Mouse (Mus musculus): ENCODE measurements around the gene Picalm. TPM values are rescaled to one million over a fixed set of nuclear protein-coding genes. Genes with fewer than 3 reads are reported as not detected.

Gene Picalm
- polyA plus RNA-seq, 1 experiment = 65.2 TPM

DNA sequence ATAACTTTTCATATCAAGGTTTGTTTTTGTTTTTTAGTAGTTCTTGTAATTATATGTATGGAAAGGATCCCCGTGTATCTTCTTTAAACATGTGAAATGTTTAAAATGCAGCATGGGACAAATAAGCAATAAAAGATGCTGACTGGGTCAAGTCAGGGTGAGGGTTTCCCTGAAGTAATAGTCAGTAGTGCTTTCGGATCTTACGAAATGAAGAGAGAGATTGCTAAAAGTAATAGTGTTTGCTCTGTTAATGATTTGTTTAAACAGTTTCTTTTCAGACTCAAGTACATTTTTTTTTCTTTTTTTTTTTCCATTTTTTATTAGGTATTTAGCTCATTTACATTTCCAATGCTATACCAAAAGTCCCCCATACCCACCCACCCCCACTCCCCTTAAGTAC lies 10.3 kb downstream of the Picalm start:
- Histone ChIP-seq H3K27me3 (ENCODE audit: control insufficient read depth, insufficient read depth, low read length) (no peaks in the 10 kb centered on the region), H3K4me1 (replicated peaks; ENCODE audit: control insufficient read depth, insufficient read depth, low read length) (peaks cover 3% of the 10 kb centered on the region), H3K27ac (ENCODE audit: control insufficient read depth, insufficient read depth, low read length) (no peak overlapping the region), H3K4me3 (ENCODE audit: control insufficient read depth, insufficient read depth, low read length) (no peak overlapping the region), H3K36me3 (ENCODE audit: control insufficient read depth, insufficient read depth, low read length) (no peaks in the 10 kb centered on the region)
- DNase-seq = no peak
- TF ChIP-seq CTCF (IDR thresholded peaks at IDR 0.05; ENCODE audit: borderline replicate concordance, control insufficient read depth, extremely low read depth, insufficient read depth, low read length, poor library complexity) (no peak), POLR2A (IDR thresholded peaks at IDR 0.05; ENCODE audit: control insufficient read depth, extremely low read depth, insufficient read depth, low read length, poor library complexity) (no peak)
- 93% methylated on average over 3 of the region's 3 CpGs for WGBS

DNA sequence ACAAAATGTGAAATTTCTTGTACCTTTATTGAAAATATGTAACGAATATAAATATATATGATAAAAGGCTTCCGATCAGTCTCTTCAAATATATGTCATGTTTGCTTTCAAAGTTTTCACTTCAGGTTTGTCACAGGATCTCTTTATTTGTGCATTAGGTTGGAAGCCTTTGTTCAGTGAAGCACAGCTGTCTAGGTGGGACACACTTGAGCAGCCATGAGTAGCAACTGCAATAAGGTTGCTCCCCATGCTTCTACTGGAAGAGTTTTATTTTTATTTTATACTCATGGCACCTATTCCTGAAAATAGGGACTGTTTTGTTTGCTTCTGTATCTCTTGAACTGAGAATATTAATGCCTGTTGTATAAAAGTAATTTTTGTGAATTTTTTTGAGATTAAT lies 14.3 kb downstream of the Picalm start:
- no peaks in the 10 kb centered on the region; the same call in 1 of the 2 replicates for H3K4me1 ChIP-seq (replicated peaks; ENCODE audit: control insufficient read depth, insufficient read depth, low read length)
- H3K4me3 ChIP-seq (ENCODE audit: control insufficient read depth, insufficient read depth, low read length) = no peak overlapping the region
- over 99% methylated on average over 2 of the region's 2 CpGs for WGBS
- no peak for DNase-seq
- H3K36me3 ChIP-seq (ENCODE audit: control insufficient read depth, insufficient read depth, low read length) = no peaks in the 10 kb centered on the region
- TF ChIP-seq CTCF (IDR thresholded peaks at IDR 0.05; ENCODE audit: borderline replicate concordance, control insufficient read depth, extremely low read depth, insufficient read depth, low read length, poor library complexity) = no peak
- no peak for TF ChIP-seq POLR2A (IDR thresholded peaks at IDR 0.05; ENCODE audit: control insufficient read depth, extremely low read depth, insufficient read depth, low read length, poor library complexity)
- H3K27ac ChIP-seq (ENCODE audit: control insufficient read depth, insufficient read depth, low read length) = no peak overlapping the region
- no peaks in the 10 kb centered on the region for H3K27me3 ChIP-seq (ENCODE audit: control insufficient read depth, insufficient read depth, low read length)

DNA sequence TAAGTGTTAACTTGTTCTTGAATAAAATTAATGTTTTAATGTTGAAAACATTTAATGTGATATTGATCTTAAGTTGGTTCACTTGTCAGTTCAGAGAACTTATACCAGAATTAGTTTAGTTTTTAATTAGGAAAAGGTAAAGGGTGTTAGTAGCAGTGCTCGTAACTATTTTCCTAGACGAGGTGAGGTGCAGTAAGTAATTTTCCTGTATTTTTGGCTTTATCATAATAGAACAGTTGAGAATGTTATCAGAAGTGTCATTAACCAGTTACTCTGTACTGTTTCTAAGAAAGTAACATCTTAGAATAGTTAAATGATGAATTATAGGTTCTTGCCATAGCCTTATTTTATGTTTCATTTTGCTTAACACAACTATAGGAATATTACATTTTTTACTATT lies 15.0 kb downstream of the Picalm start:
- 94% methylated on average over 2 of the region's 2 CpGs for WGBS
- H3K27ac ChIP-seq (ENCODE audit: control insufficient read depth, insufficient read depth, low read length) = no peak overlapping the region
- no peak overlapping the region for H3K4me3 ChIP-seq (ENCODE audit: control insufficient read depth, insufficient read depth, low read length)
- no peaks in the 10 kb centered on the region; the same call in 1 of the 2 replicates for H3K4me1 ChIP-seq (replicated peaks; ENCODE audit: control insufficient read depth, insufficient read depth, low read length)
- DNase-seq = no peak
- TF ChIP-seq CTCF (IDR thresholded peaks at IDR 0.05; ENCODE audit: borderline replicate concordance, control insufficient read depth, extremely low read depth, insufficient read depth, low read length, poor library complexity) (no peak), POLR2A (IDR thresholded peaks at IDR 0.05; ENCODE audit: control insufficient read depth, extremely low read depth, insufficient read depth, low read length, poor library complexity) (no peak)
- no peaks in the 10 kb centered on the region for H3K27me3 ChIP-seq (ENCODE audit: control insufficient read depth, insufficient read depth, low read length)
- H3K36me3 ChIP-seq (ENCODE audit: control insufficient read depth, insufficient read depth, low read length) = no peaks in the 10 kb centered on the region

DNA sequence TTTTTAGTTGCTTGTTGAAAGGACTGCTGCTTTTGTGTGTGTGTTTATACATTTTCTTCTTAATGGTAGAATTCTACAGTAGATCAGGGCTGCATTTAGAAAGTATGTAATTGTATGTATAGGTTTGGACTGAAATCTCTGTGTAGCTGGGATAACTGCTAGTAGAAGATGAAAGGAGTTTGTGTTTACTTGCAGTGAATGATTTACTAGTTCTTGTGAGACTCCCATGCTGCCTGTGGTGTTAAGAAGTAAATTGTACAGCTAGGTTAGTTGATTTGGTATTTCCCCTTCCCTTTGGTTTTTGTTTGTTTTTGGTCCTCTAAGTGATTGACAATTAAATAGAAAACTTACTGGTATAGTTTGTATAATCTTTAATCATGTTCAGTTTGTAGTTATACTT lies 15.4 kb downstream of the Picalm start:
- no peak for TF ChIP-seq POLR2A (IDR thresholded peaks at IDR 0.05; ENCODE audit: control insufficient read depth, extremely low read depth, insufficient read depth, low read length, poor library complexity)
- no peak for TF ChIP-seq CTCF (IDR thresholded peaks at IDR 0.05; ENCODE audit: borderline replicate concordance, control insufficient read depth, extremely low read depth, insufficient read depth, low read length, poor library complexity)
- Histone ChIP-seq H3K36me3 (ENCODE audit: control insufficient read depth, insufficient read depth, low read length) (no peaks in the 10 kb centered on the region), H3K4me1 (replicated peaks; ENCODE audit: control insufficient read depth, insufficient read depth, low read length) (no peaks in the 10 kb centered on the region; the same call in 1 of the 2 replicates), H3K27me3 (ENCODE audit: control insufficient read depth, insufficient read depth, low read length) (no peaks in the 10 kb centered on the region), H3K27ac (ENCODE audit: control insufficient read depth, insufficient read depth, low read length) (no peak overlapping the region), H3K4me3 (ENCODE audit: control insufficient read depth, insufficient read depth, low read length) (no peak overlapping the region)
- no peak for DNase-seq

DNA sequence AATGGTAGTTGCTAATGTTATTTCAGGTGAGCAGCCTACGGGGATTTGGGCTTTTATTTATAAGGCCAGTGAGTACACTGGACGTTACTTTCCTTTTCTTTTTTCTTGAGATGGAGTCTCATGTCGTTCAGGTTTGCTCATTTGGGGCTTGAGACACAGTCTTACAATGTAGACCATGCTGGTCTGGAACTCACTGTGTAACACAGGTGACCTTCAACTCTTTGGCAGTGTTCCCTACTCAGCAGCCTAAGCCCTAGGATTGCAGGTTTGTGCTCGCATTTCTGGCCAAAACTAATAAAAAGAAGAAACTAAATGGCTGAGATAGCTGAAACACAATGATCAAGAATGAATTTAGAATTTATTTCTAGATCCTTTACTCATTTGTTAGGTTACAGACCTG lies 15.9 kb downstream of the Picalm start:
- 71% methylated on average over 4 of the region's 4 CpGs for WGBS
- DNase-seq = no peak
- no peak overlapping the region for H3K27ac ChIP-seq (ENCODE audit: control insufficient read depth, insufficient read depth, low read length)
- H3K36me3 ChIP-seq (ENCODE audit: control insufficient read depth, insufficient read depth, low read length) = no peaks in the 10 kb centered on the region
- no peak overlapping the region for H3K4me3 ChIP-seq (ENCODE audit: control insufficient read depth, insufficient read depth, low read length)
- H3K4me1 ChIP-seq (replicated peaks; ENCODE audit: control insufficient read depth, insufficient read depth, low read length) = no peaks in the 10 kb centered on the region; the same call in 1 of the 2 replicates
- H3K27me3 ChIP-seq (ENCODE audit: control insufficient read depth, insufficient read depth, low read length) = no peaks in the 10 kb centered on the region
- TF ChIP-seq CTCF (IDR thresholded peaks at IDR 0.05; ENCODE audit: borderline replicate concordance, control insufficient read depth, extremely low read depth, insufficient read depth, low read length, poor library complexity) (no peak), POLR2A (IDR thresholded peaks at IDR 0.05; ENCODE audit: control insufficient read depth, extremely low read depth, insufficient read depth, low read length, poor library complexity) (no peak)

DNA sequence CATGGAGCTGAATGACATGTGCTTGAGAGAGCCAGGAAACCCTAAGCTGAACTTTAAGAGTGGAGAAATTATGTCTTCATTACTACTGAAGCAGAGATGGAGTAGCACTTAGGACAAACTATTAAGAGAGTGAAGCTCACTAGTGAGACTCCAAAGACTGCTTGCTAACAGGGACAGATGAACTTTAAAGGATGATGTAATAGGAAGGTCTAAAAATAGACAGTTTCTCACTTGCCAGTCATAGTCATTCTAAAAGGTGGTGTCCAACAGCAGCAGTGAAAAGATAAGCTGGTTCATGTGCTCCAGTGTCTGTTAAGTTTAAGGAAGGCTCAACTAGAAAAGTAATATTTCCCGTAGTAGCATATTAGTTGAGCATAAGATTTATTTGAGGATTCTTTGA lies 16.3 kb downstream of the Picalm start:
- Histone ChIP-seq H3K27ac (ENCODE audit: control insufficient read depth, insufficient read depth, low read length) (no peak overlapping the region), H3K36me3 (ENCODE audit: control insufficient read depth, insufficient read depth, low read length) (no peaks in the 10 kb centered on the region), H3K4me3 (ENCODE audit: control insufficient read depth, insufficient read depth, low read length) (no peak overlapping the region), H3K27me3 (ENCODE audit: control insufficient read depth, insufficient read depth, low read length) (no peaks in the 10 kb centered on the region), H3K4me1 (replicated peaks; ENCODE audit: control insufficient read depth, insufficient read depth, low read length) (no peaks in the 10 kb centered on the region; the same call in 1 of the 2 replicates)
- 64% methylated on average over 1 of the region's 1 CpGs for WGBS
- TF ChIP-seq POLR2A (IDR thresholded peaks at IDR 0.05; ENCODE audit: control insufficient read depth, extremely low read depth, insufficient read depth, low read length, poor library complexity) (no peak), CTCF (IDR thresholded peaks at IDR 0.05; ENCODE audit: borderline replicate concordance, control insufficient read depth, extremely low read depth, insufficient read depth, low read length, poor library complexity) (no peak)
- DNase-seq = no peak

DNA sequence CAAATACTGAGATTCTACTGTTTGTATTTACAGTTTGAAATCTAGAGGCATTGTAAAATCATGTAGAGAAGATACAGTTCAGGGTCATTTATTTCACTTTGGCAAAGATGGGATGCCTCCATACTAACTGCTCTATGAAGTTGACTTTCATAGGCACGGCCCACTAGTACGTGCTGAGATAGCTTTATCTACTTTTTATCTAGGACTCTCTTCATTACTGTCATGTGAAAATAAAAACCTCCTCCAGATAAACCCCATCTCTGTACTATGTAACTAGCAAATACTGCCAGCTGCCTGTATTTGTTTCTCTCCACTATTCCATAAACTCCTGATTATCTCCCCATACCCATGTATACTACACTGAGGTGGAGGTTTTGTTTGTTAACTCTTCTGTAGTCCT lies 18.0 kb downstream of the Picalm start:
- TF ChIP-seq CTCF (IDR thresholded peaks at IDR 0.05; ENCODE audit: borderline replicate concordance, control insufficient read depth, extremely low read depth, insufficient read depth, low read length, poor library complexity) (no peak), POLR2A (IDR thresholded peaks at IDR 0.05; ENCODE audit: control insufficient read depth, extremely low read depth, insufficient read depth, low read length, poor library complexity) (no peak)
- no peak overlapping the region for H3K27ac ChIP-seq (ENCODE audit: control insufficient read depth, insufficient read depth, low read length)

More for the DNA sequence above, 18.0 kb downstream of the Picalm start:
- DNase-seq = no peak
- Histone ChIP-seq H3K27me3 (ENCODE audit: control insufficient read depth, insufficient read depth, low read length) (no peaks in the 10 kb centered on the region), H3K36me3 (ENCODE audit: control insufficient read depth, insufficient read depth, low read length) (no peaks in the 10 kb centered on the region), H3K4me3 (ENCODE audit: control insufficient read depth, insufficient read depth, low read length) (no peak overlapping the region), H3K4me1 (replicated peaks; ENCODE audit: control insufficient read depth, insufficient read depth, low read length) (no peaks in the 10 kb centered on the region; the same call in 1 of the 2 replicates)
- WGBS = 96% methylated on average over 2 of the region's 2 CpGs

Measured in thymus, adult 2 months (tissue).